Mouse (Mus musculus) small intestine, adult 2 months (tissue): ENCODE results near the gene Mrtfa.

Experiments used
- CTCF ChIP-seq: fragments of 200-500 bp; IDR thresholded peaks from 2 replicates; pipeline ENCODE4 v1.5.1; 2012; ENCODE audit warnings: low read depth, mild to moderate bottlenecking, control low read depth, inconsistent platforms, low read length, moderate library complexity, mixed read lengths; ENCODE audit not compliant: insufficient replicate concordance, insufficient read length; ENCODE audit errors: extremely low read depth
- POLR2A ChIP-seq: fragments of 200-500 bp; IDR thresholded peaks from 2 replicates; pipeline ENCODE4 v1.6.1; 2012; ENCODE audit warnings: low read depth, mild to moderate bottlenecking, control low read depth, inconsistent platforms, low read length, moderate library complexity

GRCm38 (mm10) chr15:81228258-81228657 is 37.7 kb upstream of the Mrtfa start:
- no peak for TF ChIP-seq CTCF
- no peak for TF ChIP-seq POLR2A
